Mouse (Mus musculus) hematopoietic stem cell, adult 5-6 weeks (primary cell): ENCODE data around the gene Kif1bp. TPM values are rescaled to one million over a fixed set of nuclear protein-coding genes. Genes with fewer than 3 reads are reported as not detected.
"Not testable (repeated sequence)": the region's sequence is repeated elsewhere in the genome, so short reads cannot be mapped to it uniquely, and the experiment has no call there.

Experiments used
- ATAC-seq, 2 experiments: fragments of 125-278 bp in 1 of 2; replicated peaks in 1 of 2; 2 replicates each; pipeline ENCODE4 v1.8.0; 2016 to 2017; ENCODE audit warnings: inconsistent platforms in 2 of 2, mild to moderate bottlenecking in 2 of 2, moderate number of reproducible peaks in 2 of 2, low read depth in 1 of 2, moderate TSS enrichment in 1 of 2; ENCODE audit not compliant: low FRiP score in 2 of 2, poor library complexity in 2 of 2, severe bottlenecking in 2 of 2, insufficient read depth in 1 of 2, low TSS enrichment in 1 of 2
- total RNA-seq: library from RNA; stranded (forward); fragments of 172-1452, 232-1000 nt; gene quantifications from 2 replicates; pipeline ENCODE4 v1.2.3, GENCODE M21; 2017

Gene Kif1bp
- total RNA-seq: 21.0 and 26.4 TPM in 2 replicates

GRCm38 (mm10) chr10:62578338-62579100 is at the start of gene Kif1bp:
TSS of gene Kif1bp (minus strand) at chr10:62578457.
- peak; percentile 98 to 99 for ATAC-seq

GRCm38 (mm10) chr10:62604161-62604560 is 25.9 kb upstream of the Kif1bp start:
- no peak for ATAC-seq

- no peak for ATAC-seq
These were observed 25.2 kb upstream of the Kif1bp start for GRCm38 (mm10) chr10:62603233-62604030.

GRCm38 (mm10) chr10:62602177-62603040 is 24.2 kb upstream of the Kif1bp start, which contains the start of gene Ddx21:
TSS of gene Ddx21 (minus strand) at chr10:62602281.
- peak; percentile 98 for ATAC-seq

- ATAC-seq: peak; percentile 9 to 59; a peak in 2 of 4 replicates
These were observed 23.5 kb upstream of the Kif1bp start for GRCm38 (mm10) chr10:62601833-62602176.

- ATAC-seq: no peak
These were observed 23.0 kb upstream of the Kif1bp start for GRCm38 (mm10) chr10:62601053-62601791.

- no peak for ATAC-seq
These were observed 21.8 kb upstream of the Kif1bp start for GRCm38 (mm10) chr10:62600056-62600455.

- not testable (repeated sequence) for ATAC-seq
These were observed 21.1 kb upstream of the Kif1bp start for GRCm38 (mm10) chr10:62599311-62599710.

GRCm38 (mm10) chr10:62592496-62592895 is 14.2 kb upstream of the Kif1bp start:
- no peak for ATAC-seq

GRCm38 (mm10) chr10:62590200-62590599 is 11.9 kb upstream of the Kif1bp start:
- peak; percentile 85 to 92 for ATAC-seq

GRCm38 (mm10) chr10:62588616-62589015 is 10.4 kb upstream of the Kif1bp start:
- no peak for ATAC-seq

- ATAC-seq: no peak
These were observed 5.0 kb upstream of the Kif1bp start for GRCm38 (mm10) chr10:62583245-62583644.

GRCm38 (mm10) chr10:62582701-62583100 is 4.4 kb upstream of the Kif1bp start:
- ATAC-seq: no peak

- ATAC-seq: no peak
These were observed 4.0 kb upstream of the Kif1bp start for GRCm38 (mm10) chr10:62582263-62582662.

GRCm38 (mm10) chr10:62579129-62579528 is 872 bp upstream of the Kif1bp start:
- not testable (repeated sequence) for ATAC-seq

- no peak; a peak in 1 of 4 replicates for ATAC-seq
These were observed 452 bp downstream of the Kif1bp start for GRCm38 (mm10) chr10:62577673-62578337.
